Mouse (Mus musculus) spleen, postnatal 14 days (tissue): ENCODE data around the gene Bhlha15.

Source experiments
- DNase-seq, 2 experiments: peaks; one replicate each; pipeline ENCODE4 v3.0.0; 2021 to 2022; ENCODE audit warnings: low spot score in 2 of 2

Bhlha15 gene

GRCm38 (mm10) chr5:144231410-144231809 is 41.3 kb downstream of the Bhlha15 start:
- no peak for DNase-seq

- DNase-seq = no peak
Measured at GRCm38 (mm10) chr5:144232531-144232930, 42.4 kb downstream of the Bhlha15 start.

GRCm38 (mm10) chr5:144234222-144234621 is 44.1 kb downstream of the Bhlha15 start:
- no peak for DNase-seq

- DNase-seq = no peak
Measured at GRCm38 (mm10) chr5:144234714-144235113, 44.6 kb downstream of the Bhlha15 start.

- DNase-seq = no peak
Measured at GRCm38 (mm10) chr5:144238969-144239368, 48.9 kb downstream of the Bhlha15 start.
